Mouse (Mus musculus): ENCODE results near the gene Fdxr. TPM values are rescaled to one million over a fixed set of nuclear protein-coding genes. Genes with fewer than 3 reads are reported as not detected.
A peak's percentile ranks its signal among the peaks of the same experiment; 100 is the strongest.

Fdxr gene
- polyA plus RNA-seq, 1 experiment, result 11.6 TPM

DNA sequence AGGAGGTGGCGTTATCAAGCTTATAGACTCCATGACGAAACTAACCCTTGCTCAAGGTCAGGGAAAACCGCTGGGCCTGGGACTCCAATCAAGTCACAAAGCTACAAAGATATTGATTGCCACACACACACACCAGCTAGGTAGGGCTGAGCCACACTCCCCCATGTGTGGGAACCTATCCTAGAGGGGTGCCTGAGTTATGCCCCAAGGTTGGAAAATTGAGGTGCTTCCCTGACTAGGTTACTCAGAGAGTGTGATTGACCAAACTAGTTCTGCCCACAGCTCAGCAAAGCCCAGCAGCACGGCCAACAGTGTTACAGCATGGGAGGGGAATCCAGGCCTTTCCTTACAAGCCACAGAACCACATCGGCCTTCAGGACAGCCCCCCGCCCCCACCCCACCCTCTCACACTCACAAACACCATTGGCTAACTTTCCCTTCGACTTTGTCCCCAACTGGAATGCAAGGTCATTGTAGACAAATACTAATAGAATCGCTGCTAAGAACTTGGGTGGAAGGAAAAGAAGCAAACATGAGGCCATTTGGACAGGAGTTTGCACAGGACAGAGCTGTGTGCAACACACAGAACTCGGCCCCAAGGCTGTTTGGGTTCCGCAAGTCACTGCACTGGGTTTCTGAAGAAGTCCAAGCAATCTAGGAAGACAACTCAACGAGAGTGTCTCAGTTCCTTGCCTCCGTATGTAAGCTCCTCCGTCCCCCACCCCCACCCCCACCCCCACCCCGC, 16.0 kb upstream of the Fdxr start:
- Histone ChIP-seq H3K4me3 (ENCODE audit: low read depth, low read length) (peak overlapping the region; percentile 41; the same call in 1 of the 2 replicates), H3K4me1 (ENCODE audit: control insufficient read depth, insufficient read depth, low read length) (peaks cover 15% of the 10 kb centered on the region), H3K27me3 (ENCODE audit: control insufficient read depth, insufficient read depth, low read length, poor library complexity, severe bottlenecking) (no peaks in the 10 kb centered on the region), H3K9ac (ENCODE audit: low read depth, poor library complexity, severe bottlenecking) (peak overlapping the region; percentile 16), H3K36me3 (ENCODE audit: control insufficient read depth, insufficient read depth, low read length, poor library complexity, severe bottlenecking) (no peaks in the 10 kb centered on the region), H3K27ac (ENCODE audit: insufficient read depth, low read length) (peak overlapping the region; percentile 91), H3K9me3 (replicated peaks; ENCODE audit: control insufficient read depth, insufficient read depth, low read length, poor library complexity, severe bottlenecking) (no peaks in the 10 kb centered on the region)
- no peak for TF ChIP-seq POLR2A (IDR thresholded peaks at IDR 0.05; ENCODE audit: insufficient read depth, low read length)
- no peak for TF ChIP-seq CTCF (IDR thresholded peaks at IDR 0.05; ENCODE audit: low read depth, low read length)
- TF ChIP-seq EP300 (IDR thresholded peaks at IDR 0.05; ENCODE audit: insufficient read depth, low read depth, low read length), result peak; percentile 36; the same call in 1 of the 2 replicates

DNA sequence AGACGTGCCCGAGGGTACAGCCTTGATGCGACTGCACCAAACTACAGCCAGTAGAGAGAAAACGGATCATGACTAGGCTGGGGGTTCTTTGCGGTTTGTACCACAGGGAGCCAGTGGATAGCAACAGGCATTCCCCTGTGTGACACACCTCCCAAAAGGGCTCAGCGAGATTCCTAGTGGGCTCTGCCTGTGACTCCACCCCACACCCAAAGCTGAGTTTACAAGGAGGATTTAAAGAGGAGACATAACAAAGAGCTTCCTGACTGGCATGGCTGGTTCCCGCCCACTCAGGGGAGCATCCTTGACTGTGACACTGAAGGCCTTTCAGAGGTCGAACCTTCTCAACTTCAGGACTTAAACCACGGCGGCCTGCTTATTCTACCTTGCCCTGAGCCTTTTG, 14.7 kb upstream of the Fdxr start:
- H3K9ac ChIP-seq (ENCODE audit: low read depth, poor library complexity, severe bottlenecking), result no peak overlapping the region
- H3K4me1 ChIP-seq (ENCODE audit: control insufficient read depth, insufficient read depth, low read length), result peaks cover 15% of the 10 kb centered on the region
- TF ChIP-seq CTCF (IDR thresholded peaks at IDR 0.05; ENCODE audit: low read depth, low read length) (no peak), POLR2A (IDR thresholded peaks at IDR 0.05; ENCODE audit: insufficient read depth, low read length) (no peak), EP300 (IDR thresholded peaks at IDR 0.05; ENCODE audit: insufficient read depth, low read depth, low read length) (no peak)
- H3K9me3 ChIP-seq (replicated peaks; ENCODE audit: control insufficient read depth, insufficient read depth, low read length, poor library complexity, severe bottlenecking), result no peaks in the 10 kb centered on the region
- H3K27ac ChIP-seq (ENCODE audit: insufficient read depth, low read length), result no peak overlapping the region
- H3K27me3 ChIP-seq (ENCODE audit: control insufficient read depth, insufficient read depth, low read length, poor library complexity, severe bottlenecking), result no peaks in the 10 kb centered on the region
- no peak overlapping the region for H3K4me3 ChIP-seq (ENCODE audit: low read depth, low read length)
- no peaks in the 10 kb centered on the region for H3K36me3 ChIP-seq (ENCODE audit: control insufficient read depth, insufficient read depth, low read length, poor library complexity, severe bottlenecking)

DNA sequence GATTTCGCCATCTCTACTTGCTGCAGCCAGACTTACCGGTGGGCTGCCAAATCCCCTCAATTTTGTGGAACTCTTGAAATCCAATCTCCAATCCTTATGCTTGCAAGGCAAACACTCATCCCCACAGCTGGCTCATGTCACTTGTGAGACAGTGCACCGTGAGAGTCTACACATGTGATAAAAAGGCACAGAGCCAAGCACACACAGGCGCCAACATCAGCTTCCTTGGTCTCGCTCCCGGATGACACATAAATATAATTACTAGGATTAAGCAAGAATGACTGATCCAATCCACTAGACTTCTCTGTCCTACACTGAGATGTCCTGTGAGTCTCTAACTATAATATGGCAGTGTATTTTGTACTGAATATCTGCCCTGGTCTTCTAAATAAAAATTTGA, 14.1 kb upstream of the Fdxr start:
- Histone ChIP-seq H3K9me3 (replicated peaks; ENCODE audit: control insufficient read depth, insufficient read depth, low read length, poor library complexity, severe bottlenecking) (no peaks in the 10 kb centered on the region), H3K4me3 (ENCODE audit: low read depth, low read length) (no peak overlapping the region), H3K27ac (ENCODE audit: insufficient read depth, low read length) (no peak overlapping the region), H3K9ac (ENCODE audit: low read depth, poor library complexity, severe bottlenecking) (no peak overlapping the region), H3K4me1 (ENCODE audit: control insufficient read depth, insufficient read depth, low read length) (peaks cover 12% of the 10 kb centered on the region), H3K36me3 (ENCODE audit: control insufficient read depth, insufficient read depth, low read length, poor library complexity, severe bottlenecking) (no peaks in the 10 kb centered on the region), H3K27me3 (ENCODE audit: control insufficient read depth, insufficient read depth, low read length, poor library complexity, severe bottlenecking) (no peaks in the 10 kb centered on the region)
- TF ChIP-seq POLR2A (IDR thresholded peaks at IDR 0.05; ENCODE audit: insufficient read depth, low read length), result no peak
- TF ChIP-seq EP300 (IDR thresholded peaks at IDR 0.05; ENCODE audit: insufficient read depth, low read depth, low read length), result no peak
- TF ChIP-seq CTCF (IDR thresholded peaks at IDR 0.05; ENCODE audit: low read depth, low read length), result no peak

DNA sequence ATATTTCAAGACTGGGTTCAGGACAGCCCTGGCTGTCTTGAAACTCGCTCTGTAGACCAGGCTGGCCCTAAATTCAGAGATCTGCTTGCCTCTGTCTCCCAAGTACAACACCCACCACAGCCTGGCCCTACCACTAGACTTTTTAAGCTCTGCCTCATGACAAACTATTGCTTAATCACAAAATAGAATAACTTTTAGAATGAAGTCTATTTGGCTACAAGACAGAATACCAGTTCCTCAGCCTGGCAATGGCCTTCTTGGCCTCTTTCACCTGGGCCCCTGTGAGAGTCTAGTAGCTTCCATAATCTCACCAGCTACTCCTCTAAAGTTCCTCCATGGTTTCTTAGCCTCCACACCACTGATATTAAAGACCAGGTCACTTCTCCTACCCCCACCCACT, 13.5 kb upstream of the Fdxr start:
- H3K9ac ChIP-seq (ENCODE audit: low read depth, poor library complexity, severe bottlenecking), result no peak overlapping the region
- H3K27me3 ChIP-seq (ENCODE audit: control insufficient read depth, insufficient read depth, low read length, poor library complexity, severe bottlenecking), result no peaks in the 10 kb centered on the region
- no peak overlapping the region for H3K27ac ChIP-seq (ENCODE audit: insufficient read depth, low read length)
- peaks cover 12% of the 10 kb centered on the region for H3K4me1 ChIP-seq (ENCODE audit: control insufficient read depth, insufficient read depth, low read length)
- H3K4me3 ChIP-seq (ENCODE audit: low read depth, low read length), result no peak overlapping the region
- H3K36me3 ChIP-seq (ENCODE audit: control insufficient read depth, insufficient read depth, low read length, poor library complexity, severe bottlenecking), result no peaks in the 10 kb centered on the region
- TF ChIP-seq POLR2A (IDR thresholded peaks at IDR 0.05; ENCODE audit: insufficient read depth, low read length), result no peak
- TF ChIP-seq EP300 (IDR thresholded peaks at IDR 0.05; ENCODE audit: insufficient read depth, low read depth, low read length), result no peak
- no peak for TF ChIP-seq CTCF (IDR thresholded peaks at IDR 0.05; ENCODE audit: low read depth, low read length)
- H3K9me3 ChIP-seq (replicated peaks; ENCODE audit: control insufficient read depth, insufficient read depth, low read length, poor library complexity, severe bottlenecking), result no peaks in the 10 kb centered on the region

DNA sequence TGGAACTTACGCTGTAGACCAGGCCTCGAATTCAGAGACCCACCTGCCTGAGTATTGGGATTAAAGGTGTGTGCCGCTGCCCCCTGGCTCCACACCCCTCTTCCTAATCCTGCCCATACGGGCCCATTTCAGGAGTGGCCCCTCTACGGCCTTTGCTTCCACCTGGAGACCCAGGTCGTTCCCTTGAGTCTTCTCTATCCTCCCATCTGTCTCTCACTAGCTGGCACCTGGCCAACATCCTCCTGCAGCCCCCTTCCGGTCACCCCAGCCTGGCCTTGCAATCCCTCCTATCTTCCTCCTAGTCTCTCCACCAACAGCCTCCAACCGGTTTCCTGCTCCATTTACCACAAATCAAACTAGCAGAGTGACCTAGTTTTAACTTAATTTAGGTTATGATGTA, 13.0 kb upstream of the Fdxr start:
- Histone ChIP-seq H3K36me3 (ENCODE audit: control insufficient read depth, insufficient read depth, low read length, poor library complexity, severe bottlenecking) (no peaks in the 10 kb centered on the region), H3K4me3 (ENCODE audit: low read depth, low read length) (no peak overlapping the region), H3K27ac (ENCODE audit: insufficient read depth, low read length) (no peak overlapping the region), H3K4me1 (ENCODE audit: control insufficient read depth, insufficient read depth, low read length) (peaks cover 12% of the 10 kb centered on the region), H3K27me3 (ENCODE audit: control insufficient read depth, insufficient read depth, low read length, poor library complexity, severe bottlenecking) (no peaks in the 10 kb centered on the region), H3K9me3 (replicated peaks; ENCODE audit: control insufficient read depth, insufficient read depth, low read length, poor library complexity, severe bottlenecking) (no peaks in the 10 kb centered on the region), H3K9ac (ENCODE audit: low read depth, poor library complexity, severe bottlenecking) (no peak overlapping the region)
- TF ChIP-seq CTCF (IDR thresholded peaks at IDR 0.05; ENCODE audit: low read depth, low read length), result no peak
- no peak for TF ChIP-seq EP300 (IDR thresholded peaks at IDR 0.05; ENCODE audit: insufficient read depth, low read depth, low read length)
- TF ChIP-seq POLR2A (IDR thresholded peaks at IDR 0.05; ENCODE audit: insufficient read depth, low read length), result no peak

DNA sequence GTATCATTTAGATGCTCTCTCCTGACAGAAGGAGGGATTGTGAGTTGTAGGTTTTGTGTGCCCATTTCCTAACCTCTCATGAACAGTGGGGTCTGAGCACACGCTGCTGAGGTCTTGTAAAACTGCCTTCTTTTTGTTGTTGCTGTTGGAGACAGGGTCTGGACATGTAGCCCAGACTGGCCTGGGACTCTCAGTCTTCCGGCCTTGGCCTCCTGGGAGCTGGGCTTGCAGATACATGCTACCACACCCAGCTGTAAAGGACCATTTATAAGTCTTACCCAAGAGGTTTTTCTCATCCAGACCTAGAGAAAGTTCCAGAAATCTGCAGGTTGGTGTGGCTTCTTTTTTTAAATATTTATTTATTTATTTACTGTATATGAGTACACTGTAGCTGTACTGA, 11.5 kb upstream of the Fdxr start:
- Histone ChIP-seq H3K4me3 (ENCODE audit: low read depth, low read length) (no peak overlapping the region), H3K27me3 (ENCODE audit: control insufficient read depth, insufficient read depth, low read length, poor library complexity, severe bottlenecking) (no peaks in the 10 kb centered on the region), H3K9ac (ENCODE audit: low read depth, poor library complexity, severe bottlenecking) (no peak overlapping the region), H3K4me1 (ENCODE audit: control insufficient read depth, insufficient read depth, low read length) (peaks cover 7% of the 10 kb centered on the region), H3K36me3 (ENCODE audit: control insufficient read depth, insufficient read depth, low read length, poor library complexity, severe bottlenecking) (no peaks in the 10 kb centered on the region), H3K9me3 (replicated peaks; ENCODE audit: control insufficient read depth, insufficient read depth, low read length, poor library complexity, severe bottlenecking) (no peaks in the 10 kb centered on the region), H3K27ac (ENCODE audit: insufficient read depth, low read length) (no peak overlapping the region)
- TF ChIP-seq POLR2A (IDR thresholded peaks at IDR 0.05; ENCODE audit: insufficient read depth, low read length), result no peak
- TF ChIP-seq CTCF (IDR thresholded peaks at IDR 0.05; ENCODE audit: low read depth, low read length), result no peak
- TF ChIP-seq EP300 (IDR thresholded peaks at IDR 0.05; ENCODE audit: insufficient read depth, low read depth, low read length), result no peak
